Mouse (Mus musculus) liver, adult 2 months (tissue): ENCODE measurements around the gene Ms4a7. TPM values are rescaled to one million over a fixed set of nuclear protein-coding genes. Genes with fewer than 3 reads are reported as not detected.

Experiments
- DNase-seq: peaks from one replicate; pipeline ENCODE4 v3.0.0-alpha.2; 2011; ENCODE audit warnings: low read depth, low spot score; ENCODE audit errors: extremely low read depth
- H3K27ac ChIP-seq: fragments of 200-500 bp; replicated peaks from 2 replicates; pipeline ENCODE4 v1.5.1; 2012; ENCODE audit warnings: low read depth, mild to moderate bottlenecking, control low read depth, inconsistent platforms, low read length; ENCODE audit not compliant: insufficient read depth
- H3K27me3 ChIP-seq: fragments of 200-500 bp; 2 replicates; pipeline ENCODE4 v1.6.1; 2012; ENCODE audit warnings: mild to moderate bottlenecking, moderate library complexity, low read length, inconsistent platforms; ENCODE audit not compliant: control insufficient read depth, insufficient read depth
- H3K36me3 ChIP-seq: fragments of 200-500 bp; 2 replicates; pipeline ENCODE4 v1.6.1; 2012; ENCODE audit warnings: low read length, inconsistent platforms; ENCODE audit not compliant: control insufficient read depth, insufficient read depth
- H3K4me1 ChIP-seq: fragments of 200-500 bp; 2 replicates; pipeline ENCODE4 v1.6.1; 2011; ENCODE audit warnings: low read length; ENCODE audit not compliant: control insufficient read depth, insufficient read depth
- H3K4me3 ChIP-seq: fragments of 200-500 bp; 2 replicates; pipeline ENCODE4 v1.5.1; 2011; ENCODE audit warnings: low read depth, mild to moderate bottlenecking, control low read depth, low read length, moderate library complexity; ENCODE audit not compliant: insufficient read depth
- H3K79me2 ChIP-seq: fragments of 200-500 bp; 2 replicates; pipeline ENCODE4 v1.6.1; 2012; ENCODE audit warnings: inconsistent platforms, mild to moderate bottlenecking, low read length, moderate library complexity; ENCODE audit not compliant: control insufficient read depth, insufficient read depth
- H3K9ac ChIP-seq: fragments of 200-500 bp; 2 replicates; pipeline ENCODE4 v1.6.1; 2012; ENCODE audit warnings: low read depth, mild to moderate bottlenecking, control low read depth, inconsistent platforms, low read length
- CTCF ChIP-seq: fragments of 200-500 bp; IDR thresholded peaks from 2 replicates; pipeline ENCODE4 v1.5.1; 2011; ENCODE audit warnings: low read depth, low read length, control low read depth
- POLR2A ChIP-seq: fragments of 200-500 bp; IDR thresholded peaks from 2 replicates; pipeline ENCODE4 v1.6.1; 2011; ENCODE audit warnings: low read length, control low read depth; ENCODE audit not compliant: insufficient read depth; ENCODE audit errors: extremely low read depth
- WGBS: fragments of 180-500 bp; shearing (Covaris S2); methylation state at CpG from one replicate; pipeline ENCODE4 v1.1.7; 2018; 5-methylcytosine and 5-hydroxymethylcytosine counted together
- polyA plus RNA-seq: library from polyadenylated mRNA; depleted of rRNA; stranded (reverse); fragments of >200 nt; gene quantifications from 2 replicates; pipeline ENCODE4 v1.2.3, GENCODE M21; 2012; rRNA removed
- total RNA-seq: library from RNA; depleted of rRNA; stranded (reverse); fragments of >200 nt; gene quantifications from 2 replicates; pipeline ENCODE4 v1.2.3, GENCODE M21; 2014; rRNA removed

Gene Ms4a7
- total and polyA plus RNA-seq, 2 experiments = 0.35 to 1.3 TPM

- no peaks in the 10 kb centered on the region for H3K36me3 ChIP-seq
- H3K27me3 ChIP-seq = no peaks in the 10 kb centered on the region
- peak overlapping the region; percentile 73; the same call in 1 of the 2 replicates for H3K27ac ChIP-seq
- WGBS = 3% methylated on average over 12 of the region's 12 CpGs
- H3K79me2 ChIP-seq = no peaks in the 10 kb centered on the region
- H3K4me3 ChIP-seq = peak overlapping the region; percentile 59
- no peaks in the 10 kb centered on the region; the same call in 1 of the 2 replicates for H3K4me1 ChIP-seq
- peak; percentile 20 for DNase-seq
- peak overlapping the region; percentile 81 for H3K9ac ChIP-seq
- TF ChIP-seq CTCF (no peak), POLR2A (no peak)
These were observed 43.0 kb downstream of the Ms4a7 start for GRCm38 (mm10) chr19:11292990-11293389.

DNA sequence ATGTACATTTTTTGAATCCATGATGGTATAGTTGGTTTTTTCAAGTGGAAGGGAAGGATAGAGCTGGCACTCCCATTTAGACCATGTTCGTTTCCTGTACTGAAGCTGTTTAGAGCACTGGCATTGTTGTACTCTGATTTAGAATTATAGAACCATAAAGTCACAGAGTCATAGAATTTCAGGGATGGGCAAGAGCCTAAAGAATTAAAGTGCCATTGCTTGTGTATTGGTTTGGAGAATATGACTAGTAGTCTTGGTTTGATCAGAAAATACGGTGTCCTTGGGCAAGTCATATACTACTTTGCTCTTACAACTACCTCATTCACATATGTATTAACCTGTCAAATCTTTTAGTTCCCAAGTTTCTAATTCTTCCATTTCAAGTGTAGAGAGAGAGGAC is 52.2 kb downstream of the Ms4a7 start, which contains the start of gene Ms4a5:
TSS of gene Ms4a5 (minus strand) at position 101 of the 400 bp plus-strand sequence.
- no peaks in the 10 kb centered on the region for H3K36me3 ChIP-seq
- DNase-seq = no peak
- no peaks in the 10 kb centered on the region for H3K4me1 ChIP-seq
- WGBS = 89% methylated on average over 2 of the region's 2 CpGs
- H3K9ac ChIP-seq = no peak within 1 kb of the TSS
- no peak within 1 kb of the TSS for H3K4me3 ChIP-seq
- TF ChIP-seq POLR2A (no peak), CTCF (no peak)
- H3K79me2 ChIP-seq = no peaks in the 10 kb centered on the region
- no peaks in the 10 kb centered on the region for H3K27me3 ChIP-seq
- no peak within 1 kb of the TSS for H3K27ac ChIP-seq

- WGBS = 90% methylated on average over 3 of the region's 3 CpGs
- Histone ChIP-seq H3K79me2 (no peaks in the 10 kb centered on the region), H3K36me3 (no peaks in the 10 kb centered on the region), H3K27ac (no peak overlapping the region), H3K27me3 (no peaks in the 10 kb centered on the region), H3K4me1 (no peaks in the 10 kb centered on the region), H3K4me3 (no peak overlapping the region), H3K9ac (no peak overlapping the region)
- TF ChIP-seq CTCF (no peak), POLR2A (no peak)
- no peak for DNase-seq
These were observed 55.7 kb downstream of the Ms4a7 start for GRCm38 (mm10) chr19:11280223-11280622.

DNA sequence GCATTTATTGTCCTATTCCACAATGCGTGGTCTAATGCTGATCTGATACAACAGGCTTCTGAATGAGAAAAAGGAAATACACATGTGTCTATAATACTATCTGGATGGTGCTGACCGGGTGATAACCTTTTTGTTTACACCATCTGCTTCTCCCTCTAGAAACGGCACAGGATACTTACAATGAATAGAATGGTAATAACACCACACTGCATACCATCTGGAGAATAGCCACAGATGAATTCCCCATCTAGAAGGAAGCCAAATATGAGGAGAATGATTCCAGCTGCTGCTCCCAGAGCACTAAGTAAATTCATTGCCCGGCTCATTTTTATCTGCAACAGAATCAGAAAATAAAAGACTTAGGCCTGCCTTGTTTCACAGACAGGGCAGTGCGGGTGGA is 59.5 kb downstream of the Ms4a7 start:
- Histone ChIP-seq H3K79me2 (no peaks in the 10 kb centered on the region), H3K4me1 (no peaks in the 10 kb centered on the region), H3K27me3 (no peaks in the 10 kb centered on the region), H3K9ac (no peak overlapping the region), H3K27ac (no peak overlapping the region), H3K4me3 (no peak overlapping the region), H3K36me3 (no peaks in the 10 kb centered on the region)
- no peak for TF ChIP-seq CTCF
- no peak for TF ChIP-seq POLR2A
- WGBS = 55% methylated on average over 5 of the region's 5 CpGs
- DNase-seq = no peak

Other genes with a start within 250 kb of the Ms4a7 start
- gene 1700017D01Rik, start 205.3 kb downstream of the Ms4a7 start, total RNA-seq = not detected in 2 replicates
- not detected in 2 replicates for gene 1700017D01Rik, start 205.3 kb downstream of the Ms4a7 start, polyA plus RNA-seq
- gene 1700025F22Rik, start 170.8 kb downstream of the Ms4a7 start, total RNA-seq = not detected in 2 replicates
- gene 1700025F22Rik, start 170.8 kb downstream of the Ms4a7 start, polyA plus RNA-seq = not detected in 2 replicates
- not detected in 2 replicates for gene Ms4a13, start 139.4 kb downstream of the Ms4a7 start, total RNA-seq
- not detected in 2 replicates for gene Ms4a13, start 139.4 kb downstream of the Ms4a7 start, polyA plus RNA-seq
- not detected in 2 replicates for gene Ms4a12, start 103.7 kb downstream of the Ms4a7 start, total RNA-seq
- gene Ms4a12, start 103.7 kb downstream of the Ms4a7 start, polyA plus RNA-seq = not detected in 2 replicates
- gene Ms4a1, start 69.9 kb downstream of the Ms4a7 start, total RNA-seq = 0.74 and 1.7 TPM in 2 replicates
- 0.07 and 0.20 TPM in 2 replicates for gene Ms4a1, start 69.9 kb downstream of the Ms4a7 start, polyA plus RNA-seq
- not detected in 2 replicates for gene Ms4a5, start 52.3 kb downstream of the Ms4a7 start, total RNA-seq
- not detected in 2 replicates for gene Ms4a5, start 52.3 kb downstream of the Ms4a7 start, polyA plus RNA-seq
- 0.07 TPM in 1 of 2 replicates, not detected in the other for gene Ms4a14, start 21.7 kb downstream of the Ms4a7 start, total RNA-seq
- gene Ms4a14, start 21.7 kb downstream of the Ms4a7 start, polyA plus RNA-seq = not detected in 2 replicates
- gene Ms4a4a, start 39.4 kb upstream of the Ms4a7 start, total RNA-seq = 0.28 TPM in 1 of 2 replicates, not detected in the other
- not detected in 2 replicates for gene Ms4a4a, start 39.4 kb upstream of the Ms4a7 start, polyA plus RNA-seq
- 0.74 and 1.3 TPM in 2 replicates for gene Ms4a4c, start 68.6 kb upstream of the Ms4a7 start, total RNA-seq
- gene Ms4a4c, start 68.6 kb upstream of the Ms4a7 start, polyA plus RNA-seq = 0.26 TPM in 1 of 2 replicates, not detected in the other
- gene Ms4a4b, start 107.4 kb upstream of the Ms4a7 start, total RNA-seq = 0.65 and 1.1 TPM in 2 replicates
- 0.96 and 1.9 TPM in 2 replicates for gene Ms4a4b, start 107.4 kb upstream of the Ms4a7 start, polyA plus RNA-seq
- 5.6 and 6.6 TPM in 2 replicates for gene Ms4a6c, start 133.2 kb upstream of the Ms4a7 start, total RNA-seq
- 1.0 and 1.8 TPM in 2 replicates for gene Ms4a6c, start 133.2 kb upstream of the Ms4a7 start, polyA plus RNA-seq
- 1.1 and 1.4 TPM in 2 replicates for gene Gm8369, start 149.8 kb upstream of the Ms4a7 start, total RNA-seq
- gene Gm8369, start 149.8 kb upstream of the Ms4a7 start, polyA plus RNA-seq = 0.22 and 0.48 TPM in 2 replicates
- 3.2 and 4.7 TPM in 2 replicates for gene Ms4a6b, start 180.4 kb upstream of the Ms4a7 start, total RNA-seq
- gene Ms4a6b, start 180.4 kb upstream of the Ms4a7 start, polyA plus RNA-seq = 0.61 and 0.98 TPM in 2 replicates
- gene Ms4a4d, start 200.7 kb upstream of the Ms4a7 start, total RNA-seq = 3.5 and 3.8 TPM in 2 replicates
- gene Ms4a4d, start 200.7 kb upstream of the Ms4a7 start, polyA plus RNA-seq = 3.9 and 7.1 TPM in 2 replicates